Mouse (Mus musculus): ENCODE results near the gene Psme1.

- no peak for TF ChIP-seq ZC3H11A (IDR thresholded peaks at IDR 0.05; ENCODE audit: borderline replicate concordance, low read depth, low read length)
- TF ChIP-seq HCFC1 (IDR thresholded peaks at IDR 0.05; ENCODE audit: borderline replicate concordance, insufficient read depth, low read length): no peak
Measured at GRCm38 (mm10) chr14:55554635-55555034, 23.3 kb upstream of the Psme1 start.
